Mouse (Mus musculus) liver, embryonic 14.5 days (tissue): ENCODE measurements around the gene Tapbpl. TPM values are rescaled to one million over a fixed set of nuclear protein-coding genes. Genes with fewer than 3 reads are reported as not detected.
A peak's percentile ranks its signal among the peaks of the same experiment; 100 is the strongest.

Source experiments
- ATAC-seq: fragments of 200-750 bp; cut with Nextera tagmentation; 2 replicates; pipeline ENCODE4 v1.8.0; 2017; ENCODE audit warnings: moderate number of reproducible peaks, mild to moderate bottlenecking, moderate library complexity; ENCODE audit not compliant: insufficient read depth
- DNase-seq, 3 experiments: peaks; one replicate each; pipeline ENCODE4 v3.0.0-alpha.2; 2012 to 2013; ENCODE audit warnings: low read depth in 3 of 3, low spot score in 3 of 3
- H3K27ac ChIP-seq: fragments of 300-500 bp; sonication (generic); 2 replicates; pipeline ENCODE4 v1.5.1; 2014; ENCODE audit warnings: moderate library complexity, mild to moderate bottlenecking, control low read depth, inconsistent platforms
- H3K27me3 ChIP-seq: fragments of 300-500 bp; sonication (generic); 2 replicates; pipeline ENCODE4 v1.6.1; 2014; ENCODE audit warnings: mild to moderate bottlenecking, low read length, moderate library complexity; ENCODE audit not compliant: control insufficient read depth, insufficient read depth
- H3K36me3 ChIP-seq: fragments of 300-500 bp; sonication (generic); replicated peaks from 2 replicates; pipeline ENCODE4 v1.6.1; 2014; ENCODE audit warnings: low read depth; ENCODE audit not compliant: control insufficient read depth, insufficient read depth
- H3K4me1 ChIP-seq, 2 experiments: fragments of 200-500 bp in 1 of 2; fragments of 300-500 bp in 1 of 2; sonication (generic) in 1 of 2; replicated peaks; 2 replicates each; pipeline ENCODE4 v1.6.1; 2012 to 2014; ENCODE audit warnings: antibody characterized with exemption in 1 of 2, inconsistent platforms in 1 of 2, low read length in 1 of 2; ENCODE audit not compliant: control insufficient read depth in 2 of 2, insufficient read depth in 2 of 2
- H3K4me2 ChIP-seq: fragments of 300-500 bp; sonication (generic); 2 replicates; pipeline ENCODE4 v1.6.1; 2014; ENCODE audit warnings: low read depth, mild to moderate bottlenecking, control low read depth, moderate library complexity
- H3K4me3 ChIP-seq, 2 experiments: fragments of 200-500 bp in 1 of 2; fragments of 300-500 bp in 1 of 2; sonication (generic) in 1 of 2; 2 replicates each; pipeline ENCODE4 v1.5.1; 2012 to 2014; ENCODE audit warnings: low read depth in 2 of 2, low read length in 2 of 2, mild to moderate bottlenecking in 2 of 2, control low read depth in 1 of 2, inconsistent platforms in 1 of 2, moderate library complexity in 1 of 2; ENCODE audit not compliant: insufficient read depth in 1 of 2
- H3K9ac ChIP-seq: fragments of 300-500 bp; sonication (generic); replicated peaks from 2 replicates; pipeline ENCODE4 v1.6.1; 2014; ENCODE audit warnings: mild to moderate bottlenecking, control low read depth, moderate library complexity
- H3K9me3 ChIP-seq: fragments of 300-500 bp; sonication (generic); 2 replicates; pipeline ENCODE4 v1.6.1; 2016; ENCODE audit warnings: low read length, mixed read lengths; ENCODE audit not compliant: control insufficient read depth
- CTCF ChIP-seq: IDR thresholded peaks from 2 replicates; pipeline ENCODE4 v1.5.1; 2016; ENCODE audit warnings: antibody characterized with exemption, low read depth, control low read depth
- EP300 ChIP-seq: IDR thresholded peaks from 2 replicates; pipeline ENCODE4 v1.6.1; 2016; ENCODE audit warnings: antibody characterized with exemption, low read depth
- WGBS: fragments of 180-500 bp; shearing (Covaris S2); extraction: QIAGEN DNeasy Blood & Tissue Kit; methylation state at CpG from one replicate; pipeline ENCODE4 v1.1.7; 2014; ENCODE audit not compliant: insufficient replicate concordance; 5-methylcytosine and 5-hydroxymethylcytosine counted together
- polyA plus RNA-seq, 2 experiments: library from polyadenylated mRNA; depleted of rRNA in 1 of 2; stranded (reverse) in 1 of 2; unstranded in 1 of 2; fragments of >200 nt; fragmentation: Nextera tagmentation in 1 of 2; extraction: Ambion mirVana in 1 of 2; gene quantifications; 2 replicates each; pipeline versions ENCODE4 v1.2.1 to v1.2.3; 2012 to 2014

Tapbpl gene
- polyA plus RNA-seq, 2 experiments = 4.2 TPM

DNA sequence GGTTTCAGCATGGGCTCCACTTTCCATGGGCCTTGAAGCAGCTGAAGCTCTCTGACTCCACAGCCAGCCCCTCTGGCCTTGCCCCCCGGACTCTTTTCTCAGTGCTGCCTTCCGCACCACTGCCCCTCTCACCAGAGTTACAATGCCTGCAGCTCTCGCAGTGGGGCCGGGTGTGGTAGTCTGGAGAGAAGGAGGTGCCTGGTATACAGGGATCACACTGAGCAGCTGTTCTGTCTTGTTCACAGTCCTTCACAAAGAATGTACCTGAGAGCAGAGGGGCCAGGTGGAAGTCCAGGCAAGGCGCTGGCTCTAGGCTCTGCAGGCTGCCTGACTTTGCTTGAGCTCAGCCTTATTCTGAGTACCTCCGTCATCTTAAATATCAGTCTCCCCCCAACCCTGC lies 4.7 kb upstream of the Tapbpl start:
- WGBS = 67% methylated on average over 6 of the region's 6 CpGs
- peaks cover 7 to 12% of the 10 kb centered on the region in 2 experiments for H3K4me1 ChIP-seq
- H3K27me3 ChIP-seq = no peaks in the 10 kb centered on the region
- no peak overlapping the region for H3K27ac ChIP-seq
- H3K4me3 ChIP-seq = no peak overlapping the region
- no peaks in the 10 kb centered on the region for H3K9me3 ChIP-seq
- TF ChIP-seq EP300 (no peak), CTCF (no peak)
- no peaks in the 10 kb centered on the region for H3K36me3 ChIP-seq
- no peak overlapping the region for H3K4me2 ChIP-seq
- H3K9ac ChIP-seq = no peak overlapping the region
- DNase-seq = no peak
- no peak for ATAC-seq

DNA sequence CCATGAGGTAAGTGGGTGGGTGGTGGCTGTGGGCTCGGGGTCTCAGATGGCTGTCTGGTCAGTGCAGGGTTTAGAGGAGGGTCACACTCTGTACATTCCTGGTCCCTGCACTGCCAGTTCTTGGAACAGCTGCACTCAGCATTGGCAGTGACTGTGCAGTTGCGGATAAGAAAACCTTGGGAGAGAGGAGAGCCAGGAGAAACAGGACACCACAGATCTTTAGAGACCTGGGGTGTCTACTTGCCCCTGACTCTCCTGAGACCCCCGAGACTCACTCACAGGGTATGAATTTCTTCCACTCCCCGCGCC lies 2.8 kb upstream of the Tapbpl start:
- DNase-seq (no peak), ATAC-seq (no peak)
- Histone ChIP-seq H3K4me1 (peaks cover 7 to 12% of the 10 kb centered on the region in 2 experiments), H3K4me2 (no peak overlapping the region), H3K27me3 (no peaks in the 10 kb centered on the region), H3K27ac (no peak overlapping the region), H3K9me3 (no peaks in the 10 kb centered on the region), H3K4me3 (no peak overlapping the region), H3K36me3 (no peaks in the 10 kb centered on the region), H3K9ac (no peak overlapping the region)
- WGBS = 66% methylated on average over 5 of the region's 5 CpGs
- TF ChIP-seq EP300 (no peak), CTCF (no peak)

DNA sequence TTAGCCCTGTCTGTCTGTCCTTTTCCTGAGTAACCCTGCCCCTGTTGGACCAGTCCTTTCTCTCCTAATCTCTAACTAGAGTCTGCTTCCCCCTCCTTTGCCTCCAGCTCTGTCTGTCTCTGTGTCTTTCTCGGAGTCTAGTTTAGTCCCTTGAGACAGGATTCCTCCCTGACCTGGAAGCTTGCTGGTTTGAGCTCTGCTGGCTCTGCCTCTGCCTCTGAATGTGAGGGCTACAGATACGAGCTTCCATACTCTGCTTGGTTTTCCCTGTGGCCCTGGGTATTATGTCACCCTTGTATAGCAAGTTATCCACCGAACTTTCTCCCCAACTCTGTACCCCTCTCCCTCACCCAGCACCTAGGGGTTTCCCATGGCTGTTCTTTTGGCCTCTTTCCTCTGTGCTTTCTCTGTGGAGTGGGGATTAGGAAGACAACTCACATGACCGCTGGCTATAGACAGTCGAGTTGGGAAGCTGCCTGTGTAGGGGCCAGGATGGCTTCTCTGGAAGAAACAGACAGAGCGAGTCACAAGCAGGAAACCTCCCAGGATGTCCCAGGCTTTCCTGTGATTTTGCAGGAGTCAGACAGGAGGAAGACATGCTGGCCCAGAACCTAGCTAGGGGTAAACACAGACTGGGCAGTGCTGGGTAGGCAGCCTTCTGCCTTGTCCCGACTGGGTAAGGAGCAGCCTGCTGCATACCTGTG lies 2.3 kb upstream of the Tapbpl start:
- Histone ChIP-seq H3K4me2 (no peak overlapping the region), H3K27ac (no peak overlapping the region), H3K27me3 (no peaks in the 10 kb centered on the region), H3K9me3 (no peaks in the 10 kb centered on the region), H3K9ac (no peak overlapping the region), H3K36me3 (no peaks in the 10 kb centered on the region), H3K4me1 (peaks cover 7 to 12% of the 10 kb centered on the region in 2 experiments), H3K4me3 (no peak overlapping the region)
- ATAC-seq = no peak
- no peak for TF ChIP-seq EP300
- TF ChIP-seq CTCF = no peak
- no peak for DNase-seq
- WGBS = 44% methylated on average over 7 of the region's 7 CpGs

DNA sequence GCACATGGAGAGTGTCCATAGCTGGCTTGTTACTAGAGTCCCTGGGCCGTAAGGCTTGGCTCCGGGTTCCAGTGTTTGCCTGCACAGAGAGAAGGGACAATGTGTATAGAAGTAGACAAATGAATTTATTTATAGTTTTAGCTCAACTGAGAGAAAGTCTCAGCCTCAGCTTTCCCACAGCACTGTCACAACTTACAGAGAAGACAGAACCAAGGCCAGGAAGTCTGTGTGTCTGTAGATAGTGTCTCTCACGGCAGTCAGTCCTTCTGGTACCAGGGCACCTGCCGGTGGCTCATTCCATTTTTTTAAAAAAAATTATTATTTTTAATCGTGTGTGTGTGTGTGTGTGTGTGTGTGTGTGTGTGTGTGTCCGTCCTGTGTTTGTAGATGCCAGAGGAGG lies 856 bp upstream of the Tapbpl start:
- no peak overlapping the region for H3K9ac ChIP-seq

DNA sequence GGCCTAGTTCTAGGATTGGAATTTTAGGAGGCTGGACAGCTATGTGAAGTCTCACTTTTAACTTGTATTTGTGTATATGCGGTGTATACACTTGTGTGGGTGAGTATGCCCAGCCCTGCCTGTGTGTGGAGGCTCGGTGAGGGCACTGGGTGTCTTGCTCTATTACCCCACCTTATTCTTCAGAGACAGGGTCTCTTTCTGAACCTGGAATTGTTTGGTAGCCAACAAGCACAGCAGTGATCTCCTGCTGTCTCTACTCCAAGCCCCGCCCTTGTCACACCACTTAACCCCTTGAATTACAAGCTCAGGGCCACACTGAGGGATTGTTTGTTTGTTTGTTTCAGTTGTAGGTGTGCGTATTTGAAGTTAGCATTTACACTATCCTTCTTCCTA lies 381 bp upstream of the Tapbpl start:
- H3K4me3 ChIP-seq = peak overlapping the region; percentile 67 to 96
- H3K36me3 ChIP-seq = no peaks in the 10 kb centered on the region
- 22% methylated on average over 4 of the region's 4 CpGs for WGBS
- H3K4me2 ChIP-seq = peak overlapping the region; percentile 67
- no peaks in the 10 kb centered on the region for H3K9me3 ChIP-seq
- peak overlapping the region; percentile 73 for H3K27ac ChIP-seq
- H3K9ac ChIP-seq = peak overlapping the region; percentile 68
- DNase-seq = no peak
- peak; percentile 34 for ATAC-seq
- peaks cover 7 to 8% of the 10 kb centered on the region in 2 experiments for H3K4me1 ChIP-seq
- TF ChIP-seq EP300 (no peak), CTCF (no peak)
- H3K27me3 ChIP-seq = no peaks in the 10 kb centered on the region

More for the DNA sequence above, 856 bp upstream of the Tapbpl start:
- Histone ChIP-seq H3K27me3 (no peaks in the 10 kb centered on the region), H3K36me3 (no peaks in the 10 kb centered on the region), H3K4me1 (peaks cover 7 to 8% of the 10 kb centered on the region in 2 experiments), H3K4me2 (peak overlapping the region; percentile 67), H3K4me3 (peak overlapping the region in 1 of 2 experiments; percentile 67; a peak in 1 of 4 replicates), H3K9me3 (no peaks in the 10 kb centered on the region), H3K27ac (no peak overlapping the region)
- no peak for ATAC-seq
- 23% methylated on average over 6 of the region's 6 CpGs for WGBS
- TF ChIP-seq CTCF (no peak), EP300 (no peak)
- DNase-seq = no peak
